Mouse (Mus musculus) Patski (cell line): ENCODE measurements around the gene Emid1. TPM values are rescaled to one million over a fixed set of nuclear protein-coding genes. Genes with fewer than 3 reads are reported as not detected.
A peak's percentile ranks its signal among the peaks of the same experiment; 100 is the strongest.

Source experiments
- ATAC-seq: fragments of 100-300 bp; one replicate; pipeline ENCODE4 v1.8.0; 2021
- CTCF ChIA-PET: fragments of 350-600 bp; sonication (Branson Sonifier 250); formaldehyde crosslinking; loops from one replicate; lab custom pipeline; 2022; ENCODE audit warnings: inconsistent platforms; lab: Charles Lee
- POLR2A ChIA-PET: fragments of 350-600 bp; sonication (Branson Sonifier 250); formaldehyde crosslinking; loops from one replicate; lab custom pipeline; 2022; ENCODE audit warnings: antibody characterized with exemption, inconsistent platforms; lab: Charles Lee
- DNase-seq: peaks from one replicate; pipeline ENCODE4 v3.0.0-alpha.2; 2011; ENCODE audit warnings: low read depth, low spot score
- H3K27me3 ChIP-seq: fragments of 371-371 bp; one replicate; pipeline ENCODE4 v1.5.1; 2021
- CTCF ChIP-seq: fragments of 100-300 bp; IDR thresholded peaks from one replicate; pipeline ENCODE4 v1.5.1; 2021
- in situ Hi-C: fragments of 300-500 bp; cut with MboI; formaldehyde crosslinking; loops from 3 replicates; pipeline ENCODE4 v1.11.1; 2018; ENCODE audit warnings: low pct_unique_long_range_greater_than_20kb, mixed read lengths
- polyA plus RNA-seq: library from polyadenylated mRNA; unstranded; gene quantifications from one replicate; pipeline ENCODE4 v1.2.3, GENCODE M21; 2021

Emid1 gene
- polyA plus RNA-seq, 1 experiment from 2014 or later, result not detected

DNA sequence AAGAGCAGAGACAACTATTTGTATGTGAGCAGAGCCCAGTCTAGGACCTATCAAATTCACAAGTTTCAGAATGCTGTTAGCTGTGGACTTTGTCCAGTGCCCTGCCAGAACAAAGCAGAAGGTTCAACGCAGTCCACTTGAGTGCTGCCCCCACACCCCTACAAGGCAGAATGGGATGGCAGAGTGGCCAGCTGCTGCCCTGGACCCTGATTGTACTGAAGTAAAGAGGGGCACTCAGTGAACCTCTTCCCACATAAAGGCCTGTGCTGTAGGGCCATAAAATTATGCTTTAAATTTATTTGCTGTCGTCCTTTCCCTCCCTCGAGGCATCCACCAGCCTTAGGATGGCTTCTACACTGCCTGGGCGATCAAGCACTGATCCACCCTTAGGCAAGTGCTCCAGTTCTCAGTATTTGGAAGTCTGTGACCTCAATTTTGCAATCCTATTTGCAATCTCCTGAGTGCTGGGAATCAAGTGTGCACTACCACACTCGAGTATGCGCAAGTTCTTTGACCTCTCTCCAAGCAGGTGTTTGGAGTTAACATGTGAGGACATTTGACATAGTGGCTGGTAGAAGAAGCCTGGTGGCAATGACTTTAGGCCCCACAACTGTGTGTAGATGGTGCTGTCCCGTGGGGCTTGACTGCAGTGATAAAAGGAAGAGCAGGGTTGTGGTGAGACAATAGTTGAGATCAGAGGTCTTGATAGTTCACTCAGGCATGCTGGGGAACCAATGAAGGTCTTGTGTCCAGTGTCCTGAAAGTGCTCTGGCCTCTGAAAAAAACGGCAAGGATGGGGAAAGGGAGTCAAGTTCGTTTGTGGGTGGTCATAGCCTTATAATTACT is 83.7 kb downstream of the Emid1 start:
- ChIA-PET CTCF (interaction anchor here (1.1 kb wide), 1 partner anchor 10 kb away, joined by 3 read pairs; the partner anchor contains the start of gene Rasl10a), POLR2A (no interaction called here)
- no peak for DNase-seq
- no peak for ATAC-seq
- no peak for TF ChIP-seq CTCF
- H3K27me3 ChIP-seq, result no peaks in the 10 kb centered on the region
- in situ Hi-C loops, result loop anchor here (5.0 kb wide), 1 partner anchor 51 kb away; no protein-coding TSS in a partner anchor

DNA sequence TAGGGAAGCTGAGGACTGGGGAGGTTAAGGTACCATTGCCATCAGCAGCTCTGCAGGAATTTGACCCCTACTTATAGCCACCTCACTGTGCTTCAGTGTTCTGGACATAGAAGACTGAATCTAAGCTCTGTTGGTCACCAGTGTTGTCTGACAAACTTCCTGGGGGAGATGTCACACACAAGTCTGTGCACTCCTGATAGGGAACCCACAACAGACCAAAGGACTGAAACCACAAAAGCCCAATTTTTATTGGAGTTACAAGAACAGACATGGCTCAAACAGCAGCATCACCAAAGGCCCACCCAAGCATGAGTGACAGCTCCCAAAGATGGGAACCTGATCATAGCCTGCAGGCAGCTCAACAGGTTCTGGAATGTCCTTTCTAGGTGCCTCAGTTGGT is 85.0 kb downstream of the Emid1 start:
- H3K27me3 ChIP-seq, result no peaks in the 10 kb centered on the region
- in situ Hi-C loops, result loop anchor here (5.0 kb wide), 1 partner anchor 50 kb away; no protein-coding TSS in a partner anchor
- ChIA-PET POLR2A (interaction anchor here (1.2 kb wide), 1 partner anchor 51 kb away, joined by 4 read pairs; no protein-coding TSS in a partner anchor), CTCF (interaction anchor here (0.8 to 1.1 kb wide), 2 partner anchors 8 to 9 kb away, joined by 3 read pairs; partner anchors contain the start of gene Rasl10a)
- no peak for ATAC-seq
- DNase-seq, result no peak
- no peak for TF ChIP-seq CTCF

DNA sequence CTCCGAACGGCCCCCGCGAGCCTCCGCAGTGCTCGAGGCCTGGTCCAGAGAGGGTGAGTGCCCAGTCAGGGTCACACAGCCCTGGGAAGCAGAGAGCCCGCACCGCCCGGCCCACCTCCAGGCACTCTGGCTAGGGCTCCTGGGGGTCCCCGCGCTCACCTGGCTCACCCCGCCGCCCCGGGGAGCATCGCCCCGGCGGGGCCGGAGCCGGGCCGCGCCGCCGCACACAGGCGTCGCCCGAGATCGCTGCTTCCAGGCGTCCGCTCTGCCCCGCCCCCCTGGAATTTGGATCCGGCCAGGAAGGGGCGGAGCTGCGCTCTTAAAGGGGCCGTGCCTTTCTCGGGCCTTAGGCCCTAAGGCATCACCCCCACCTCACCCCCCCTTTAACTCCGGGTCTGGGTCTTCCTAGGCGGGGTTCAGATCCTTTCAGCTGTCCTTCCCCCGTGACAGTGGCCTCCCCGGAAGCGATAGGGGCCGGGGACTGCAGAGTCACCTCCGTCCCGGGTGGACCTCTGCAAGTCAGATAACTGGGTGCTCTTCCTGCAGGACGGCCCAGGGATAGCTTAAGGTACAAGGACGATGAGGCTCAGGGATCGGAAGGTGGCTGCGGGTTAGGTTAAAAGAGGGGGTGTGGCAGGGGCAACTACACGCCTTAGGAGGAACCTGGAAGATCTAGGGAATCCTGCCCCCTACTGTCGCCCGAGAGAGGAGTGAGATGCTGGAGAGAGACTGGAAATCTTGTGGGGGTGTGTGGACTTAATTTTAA is 86.8 kb downstream of the Emid1 start, which contains the start of gene Gas2l1:
Gene Gas2l1 (minus strand): TSS at position 272 of the 766 bp plus-strand sequence.
- ChIA-PET POLR2A (interaction anchor here (0.9 to 1.4 kb wide), 3 partner anchors 28 to 49 kb away, joined by 3 to 5 read pairs (median 4); no protein-coding TSS in a partner anchor), CTCF (interaction anchor here (0.7 to 1.9 kb wide), 9 partner anchors 9 to 67 kb away, joined by 3 to 7 read pairs (median 3); no protein-coding TSS in a partner anchor)
- ATAC-seq, result peak; percentile 75
- peak; percentile 64 for DNase-seq
- in situ Hi-C loops, result loop anchor here (5.0 kb wide), 1 partner anchor 48 kb away; no protein-coding TSS in a partner anchor
- no peaks in the 10 kb centered on the region for H3K27me3 ChIP-seq
- no peak for TF ChIP-seq CTCF

DNA sequence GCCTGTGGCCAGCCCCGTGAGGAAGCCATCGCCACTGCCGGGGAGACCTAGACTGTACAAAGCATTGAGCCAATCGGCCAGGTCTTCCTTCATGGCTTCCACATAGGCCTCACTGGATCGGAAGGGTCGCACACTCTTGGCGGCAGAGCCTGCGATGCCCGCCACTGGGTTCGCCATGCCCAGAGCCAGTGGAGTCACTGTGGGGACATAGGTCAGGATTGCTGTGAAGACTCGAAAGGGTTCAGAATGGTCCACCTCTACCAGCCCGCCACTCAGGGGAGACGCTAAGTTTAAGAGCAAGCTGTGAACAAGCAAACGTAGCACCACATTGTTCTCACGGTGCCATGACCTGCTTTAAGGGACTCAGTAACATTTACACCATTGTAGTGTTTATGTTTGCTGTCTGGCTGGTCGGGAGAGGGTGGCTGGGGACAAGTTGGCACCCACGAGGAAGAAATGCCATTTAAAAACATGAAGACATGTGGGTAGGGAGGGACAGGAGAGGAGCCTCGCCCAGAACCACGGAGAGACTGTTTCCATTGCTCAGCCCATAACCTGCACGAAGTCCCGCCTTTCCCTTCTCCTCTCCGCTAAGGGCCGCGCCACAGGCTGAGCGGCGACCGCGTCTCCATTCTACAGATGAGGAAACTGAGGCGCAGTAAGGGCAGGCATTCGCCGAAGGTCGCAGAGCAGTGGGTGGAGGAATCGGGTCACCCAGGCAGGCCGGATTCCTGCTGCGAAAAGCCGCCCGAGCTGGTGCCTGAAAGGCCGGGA is 87.6 kb downstream of the Emid1 start:
- ChIA-PET CTCF (interaction anchor here (1.5 to 1.9 kb wide), 3 partner anchors 42 to 50 kb away, joined by 6 to 7 read pairs (median 7); no protein-coding TSS in a partner anchor), POLR2A (interaction anchor here (0.9 to 1.4 kb wide), 3 partner anchors 28 to 48 kb away, joined by 3 to 5 read pairs (median 4); no protein-coding TSS in a partner anchor)
- in situ Hi-C loops, result loop anchor here (5.0 kb wide), 1 partner anchor 47 kb away; no protein-coding TSS in a partner anchor
- no peak for DNase-seq
- no peaks in the 10 kb centered on the region for H3K27me3 ChIP-seq
- no peak for ATAC-seq
- TF ChIP-seq CTCF, result no peak

DNA sequence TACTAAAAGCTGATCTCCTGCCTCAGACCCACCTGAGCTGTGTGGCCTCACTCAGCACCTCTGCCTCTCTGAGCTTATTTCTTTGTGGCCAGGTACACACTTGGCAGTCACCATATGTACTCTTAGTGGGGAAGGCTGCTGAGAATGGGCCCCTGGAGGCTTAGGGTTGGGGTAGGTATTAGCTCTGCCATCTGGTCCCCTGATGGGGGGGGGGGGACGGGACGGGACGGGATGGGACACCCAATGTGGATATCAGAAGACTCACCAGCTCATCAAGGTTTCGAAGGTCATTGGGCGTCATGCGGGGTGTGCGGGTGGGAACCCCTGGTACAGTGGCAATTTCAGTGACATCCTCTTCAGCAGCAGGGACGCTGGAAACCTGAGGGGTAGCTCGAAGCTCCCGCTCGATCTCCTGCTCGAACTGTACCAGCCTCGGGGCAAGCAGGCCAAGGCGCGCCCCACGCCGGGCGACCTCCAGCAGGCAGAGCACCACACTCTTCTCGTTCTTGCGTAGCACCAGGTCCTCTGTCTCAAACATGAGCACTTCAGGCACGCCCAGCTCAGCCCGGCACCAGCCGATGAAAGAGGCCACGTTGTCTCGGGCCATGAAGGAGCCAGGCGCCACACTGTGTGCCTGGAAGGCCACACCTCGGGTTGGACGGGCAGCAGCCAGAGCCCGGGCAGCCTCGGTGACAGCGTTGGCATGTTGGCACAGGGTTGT is 88.3 kb downstream of the Emid1 start:
- in situ Hi-C loops, result no loop called here
- H3K27me3 ChIP-seq, result no peaks in the 10 kb centered on the region
- no peak for TF ChIP-seq CTCF
- ATAC-seq (no peak), DNase-seq (no peak)
- ChIA-PET POLR2A (no interaction called here), CTCF (interaction anchor here (0.8 to 1.6 kb wide), 3 partner anchors 12 to 48 kb away, joined by 3 to 7 read pairs (median 4); no protein-coding TSS in a partner anchor)

DNA sequence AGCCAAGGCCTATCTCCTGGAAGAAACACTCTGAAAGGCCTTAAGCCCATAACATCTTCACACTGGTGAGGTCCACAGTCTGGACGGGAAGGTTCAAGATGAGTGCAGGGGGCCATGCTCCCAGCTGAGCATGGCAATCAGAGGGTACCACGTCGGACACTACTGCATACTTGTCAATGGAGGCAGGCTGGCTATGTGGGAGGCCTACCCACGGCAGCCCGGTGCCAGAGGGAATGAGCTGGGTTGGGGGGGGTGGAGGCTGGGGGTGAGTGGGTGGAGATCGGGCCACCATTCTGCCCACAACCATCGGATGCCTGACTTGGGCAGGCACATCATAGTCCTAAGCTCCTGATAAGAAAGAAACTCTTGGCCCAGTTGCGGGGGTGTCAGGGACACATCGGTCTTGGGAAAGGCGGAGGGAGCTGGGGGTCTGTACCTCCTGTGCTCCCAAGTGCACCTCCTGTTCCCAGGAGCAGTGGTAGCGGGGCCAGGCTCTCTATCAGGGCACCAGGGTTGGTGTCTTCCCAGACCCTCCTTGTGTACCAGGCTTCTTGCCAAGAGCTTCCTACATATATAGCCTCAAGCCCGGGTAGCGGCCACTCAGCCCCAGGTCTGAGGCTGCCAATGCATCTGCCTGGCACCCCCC is 89.1 kb downstream of the Emid1 start:
- no peaks in the 10 kb centered on the region for H3K27me3 ChIP-seq
- no peak for TF ChIP-seq CTCF
- DNase-seq (no peak), ATAC-seq (no peak)
- ChIA-PET POLR2A (interaction anchor here (1.3 kb wide), 1 partner anchor 35 kb away, joined by 3 read pairs; the partner anchor contains the start of gene Rhbdd3), CTCF (interaction anchor here (0.8 to 1.6 kb wide), 3 partner anchors 12 to 47 kb away, joined by 3 to 7 read pairs (median 4); no protein-coding TSS in a partner anchor)
- in situ Hi-C loops, result no loop called here

DNA sequence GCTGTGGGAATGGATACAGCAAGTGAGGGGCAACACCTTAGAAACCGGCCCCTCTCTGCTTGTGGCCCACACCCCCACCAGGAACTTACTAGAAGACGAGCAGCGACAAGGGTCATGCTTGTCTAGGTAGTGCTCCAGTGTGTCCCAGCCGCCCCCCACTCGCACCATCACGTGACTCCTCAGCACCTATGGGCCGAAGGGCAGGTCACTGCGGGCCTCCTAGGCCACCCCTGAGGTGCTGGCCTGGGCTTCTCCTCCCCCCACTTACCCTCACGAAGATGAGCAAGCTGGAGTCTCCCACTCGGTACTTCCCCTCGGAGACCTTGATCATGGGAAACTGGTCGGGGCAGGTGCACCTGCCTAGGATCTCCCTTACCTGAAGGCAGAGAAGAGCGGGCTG is 89.7 kb downstream of the Emid1 start:
- ChIA-PET POLR2A (interaction anchor here (1.3 kb wide), 1 partner anchor 36 kb away, joined by 3 read pairs; the partner anchor contains the start of gene Rhbdd3), CTCF (interaction anchor here (1.6 kb wide), 1 partner anchor 13 kb away, joined by 7 read pairs; no protein-coding TSS in a partner anchor)
- in situ Hi-C loops, result no loop called here
- ATAC-seq (no peak), DNase-seq (no peak)
- no peaks in the 10 kb centered on the region for H3K27me3 ChIP-seq
- no peak for TF ChIP-seq CTCF

DNA sequence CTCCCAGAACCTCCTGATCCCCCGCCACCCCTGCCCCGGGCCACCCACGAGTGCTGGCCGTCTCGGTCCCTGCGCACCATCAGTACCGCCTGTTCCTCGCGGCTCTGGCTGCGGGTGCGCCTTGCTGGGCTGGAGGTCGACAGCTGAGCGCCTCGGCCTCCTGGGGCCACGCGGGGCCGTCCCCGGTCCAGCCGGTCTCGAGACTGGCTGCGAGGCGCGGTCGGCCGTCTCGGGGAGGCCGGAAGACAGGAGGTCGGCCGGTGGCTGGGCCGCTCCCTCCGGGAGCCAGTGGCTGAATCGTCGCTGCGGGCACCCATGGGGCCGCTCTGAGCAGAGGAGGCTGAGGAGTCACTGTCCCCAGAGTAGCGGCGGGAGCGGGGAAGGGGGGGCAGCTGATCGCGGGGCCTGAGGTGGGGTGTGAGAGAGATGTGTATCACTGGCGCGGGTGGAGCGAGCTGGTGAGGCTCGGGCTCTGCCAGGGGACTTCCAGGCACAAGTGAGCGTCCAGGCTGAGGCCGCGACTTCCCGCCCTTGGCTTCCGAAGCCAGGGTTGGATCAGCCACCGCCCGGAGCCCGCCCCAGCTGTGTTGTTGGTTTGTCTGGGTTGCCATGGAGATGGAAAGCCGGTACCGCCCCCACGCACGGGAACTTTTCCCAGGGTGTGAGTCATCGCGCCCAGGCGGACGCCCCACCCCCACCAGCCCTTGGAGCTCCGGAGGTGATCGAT is 90.5 kb downstream of the Emid1 start:
- ATAC-seq (no peak), DNase-seq (peak; percentile 69)
- ChIA-PET POLR2A (interaction anchor here (1.3 kb wide), 1 partner anchor 37 kb away, joined by 3 read pairs; the partner anchor contains the start of gene Rhbdd3), CTCF (no interaction called here)
- H3K27me3 ChIP-seq, result no peaks in the 10 kb centered on the region
- in situ Hi-C loops, result no loop called here
- no peak for TF ChIP-seq CTCF
